Mouse (Mus musculus): ENCODE measurements around the gene Olfr625-ps1. TPM values are rescaled to one million over a fixed set of nuclear protein-coding genes. Genes with fewer than 3 reads are reported as not detected.
"Not testable (repeated sequence)": the region's sequence is repeated elsewhere in the genome, so short reads cannot be mapped to it uniquely, and the experiment has no call there.

Gene Olfr625-ps1
- polyA plus RNA-seq, 1 experiment from 2014 or later: not detected

GRCm38 (mm10) chr7:103716398-103716797, 33.9 kb downstream of the Olfr625-ps1 start:
- 93% methylated on average over 1 of the region's 1 CpGs for WGBS
- not testable (repeated sequence) for ATAC-seq (ENCODE audit: low read depth); DNase-seq (ENCODE audit: low spot score)

GRCm38 (mm10) chr7:103730074-103730473, 47.6 kb downstream of the Olfr625-ps1 start, which contains the start of gene Olfr628:
Olfr628 (plus strand) TSS chr7:103730374.
- ATAC-seq (ENCODE audit: low read depth) (no peak), DNase-seq (ENCODE audit: low spot score) (no peak)
- whole genome bisulfite sequencing: 84% methylated on average over 1 of the region's 1 CpGs
- Histone ChIP-seq H3K9me3 (ENCODE audit: control insufficient read depth, low read length) (no peaks in the 10 kb centered on the region), H3K4me1 (ENCODE audit: control insufficient read depth, insufficient read depth, low read length) (no peaks in the 10 kb centered on the region), H3K4me3 (ENCODE audit: low read depth, low read length) (no peak within 1 kb of the TSS), H3K27me3 (replicated peaks; ENCODE audit: control insufficient read depth, insufficient read depth, low read length) (no peaks in the 10 kb centered on the region), H3K36me3 (ENCODE audit: control insufficient read depth, insufficient read depth, low read length) (no peaks in the 10 kb centered on the region), H3K27ac (replicated peaks; ENCODE audit: low read depth, low read length) (no peak within 1 kb of the TSS), H3K9ac (ENCODE audit: low read depth, low read length) (no peak within 1 kb of the TSS), H3K4me2 (ENCODE audit: low read depth, low read length) (no peak within 1 kb of the TSS)

More at GRCm38 (mm10) chr7:103716398-103716797, 33.9 kb downstream of the Olfr625-ps1 start:
- not testable (repeated sequence) for H3K4me1 ChIP-seq (ENCODE audit: control insufficient read depth, insufficient read depth, low read length); H3K27ac ChIP-seq (replicated peaks; ENCODE audit: low read depth, low read length); H3K4me3 ChIP-seq (ENCODE audit: low read depth, low read length); H3K9ac ChIP-seq (ENCODE audit: low read depth, low read length); H3K27me3 ChIP-seq (replicated peaks; ENCODE audit: control insufficient read depth, insufficient read depth, low read length); H3K4me2 ChIP-seq (ENCODE audit: low read depth, low read length); H3K9me3 ChIP-seq (ENCODE audit: control insufficient read depth, low read length); H3K36me3 ChIP-seq (ENCODE audit: control insufficient read depth, insufficient read depth, low read length)

Other genes with a start within 250 kb of the Olfr625-ps1 start
- not detected in 2 replicates for gene Olfr605, start 237.3 kb upstream of the Olfr625-ps1 start, polyA plus RNA-seq (2014; fragmentation: Nextera tagmentation; extraction: Ambion mirVana)
- not detected in 2 replicates for gene Olfr606, start 233.7 kb upstream of the Olfr625-ps1 start, polyA plus RNA-seq (2014; fragmentation: Nextera tagmentation; extraction: Ambion mirVana)
- gene Olfr607, start 218.6 kb upstream of the Olfr625-ps1 start, polyA plus RNA-seq (2014; fragmentation: Nextera tagmentation; extraction: Ambion mirVana): not detected in 2 replicates
- gene Olfr608, start 212.8 kb upstream of the Olfr625-ps1 start, polyA plus RNA-seq (2014; fragmentation: Nextera tagmentation; extraction: Ambion mirVana): not detected in 2 replicates
- gene Olfr609, start 184.7 kb upstream of the Olfr625-ps1 start, polyA plus RNA-seq (2014; fragmentation: Nextera tagmentation; extraction: Ambion mirVana): not detected in 2 replicates
- 0.18 TPM in 1 of 2 replicates, not detected in the other for gene Olfr610, start 170.6 kb upstream of the Olfr625-ps1 start, polyA plus RNA-seq (2014; fragmentation: Nextera tagmentation; extraction: Ambion mirVana)
- gene Olfr611, start 161.9 kb upstream of the Olfr625-ps1 start, polyA plus RNA-seq (2014; fragmentation: Nextera tagmentation; extraction: Ambion mirVana): not detected in 2 replicates
- not detected in 2 replicates for gene Olfr612, start 140.0 kb upstream of the Olfr625-ps1 start, polyA plus RNA-seq (2014; fragmentation: Nextera tagmentation; extraction: Ambion mirVana)
- gene Olfr613, start 134.6 kb upstream of the Olfr625-ps1 start, polyA plus RNA-seq (2014; fragmentation: Nextera tagmentation; extraction: Ambion mirVana): not detected in 2 replicates
- 0.06 and 0.14 TPM in 2 replicates for gene Olfr615, start 126.6 kb upstream of the Olfr625-ps1 start, polyA plus RNA-seq (2014; fragmentation: Nextera tagmentation; extraction: Ambion mirVana)
- gene Olfr616, start 113.6 kb upstream of the Olfr625-ps1 start, polyA plus RNA-seq (2014; fragmentation: Nextera tagmentation; extraction: Ambion mirVana): not detected in 2 replicates
- gene Olfr617, start 109.7 kb upstream of the Olfr625-ps1 start, polyA plus RNA-seq (2014; fragmentation: Nextera tagmentation; extraction: Ambion mirVana): not detected in 2 replicates
- gene Olfr618, start 92.6 kb upstream of the Olfr625-ps1 start, polyA plus RNA-seq (2014; fragmentation: Nextera tagmentation; extraction: Ambion mirVana): not detected in 2 replicates
- not detected in 2 replicates for gene Olfr619, start 82.1 kb upstream of the Olfr625-ps1 start, polyA plus RNA-seq (2014; fragmentation: Nextera tagmentation; extraction: Ambion mirVana)
- not detected in 2 replicates for gene Olfr620, start 70.2 kb upstream of the Olfr625-ps1 start, polyA plus RNA-seq (2014; fragmentation: Nextera tagmentation; extraction: Ambion mirVana)
- 0.12 and 0.13 TPM in 2 replicates for gene Olfr622, start 40.0 kb upstream of the Olfr625-ps1 start, polyA plus RNA-seq (2014; fragmentation: Nextera tagmentation; extraction: Ambion mirVana)
- gene Olfr623, start 19.0 kb upstream of the Olfr625-ps1 start, polyA plus RNA-seq (2014; fragmentation: Nextera tagmentation; extraction: Ambion mirVana): not detected in 2 replicates
- gene Olfr624, start 11.5 kb upstream of the Olfr625-ps1 start, polyA plus RNA-seq (2014; fragmentation: Nextera tagmentation; extraction: Ambion mirVana): 0.04 and 0.06 TPM in 2 replicates
- gene Olfr243, start 32.0 kb downstream of the Olfr625-ps1 start, polyA plus RNA-seq (2014; fragmentation: Nextera tagmentation; extraction: Ambion mirVana): not detected in 2 replicates
- 0.14 TPM in 1 of 2 replicates, not detected in the other for gene Olfr628, start 47.7 kb downstream of the Olfr625-ps1 start, polyA plus RNA-seq (2014; fragmentation: Nextera tagmentation; extraction: Ambion mirVana)
- gene Olfr629, start 62.2 kb downstream of the Olfr625-ps1 start, polyA plus RNA-seq (2014; fragmentation: Nextera tagmentation; extraction: Ambion mirVana): not detected in 2 replicates
- gene Olfr630, start 74.6 kb downstream of the Olfr625-ps1 start, polyA plus RNA-seq (2014; fragmentation: Nextera tagmentation; extraction: Ambion mirVana): 0.07 TPM in 1 of 2 replicates, not detected in the other
- gene Olfr69, start 88.9 kb downstream of the Olfr625-ps1 start, polyA plus RNA-seq (2014; fragmentation: Nextera tagmentation; extraction: Ambion mirVana): 0.12 and 0.26 TPM in 2 replicates
- gene Olfr68, start 97.0 kb downstream of the Olfr625-ps1 start, polyA plus RNA-seq (2014; fragmentation: Nextera tagmentation; extraction: Ambion mirVana): not detected in 2 replicates
- not detected in 2 replicates for gene Olfr67, start 109.1 kb downstream of the Olfr625-ps1 start, polyA plus RNA-seq (2014; fragmentation: Nextera tagmentation; extraction: Ambion mirVana)
- gene Hbb-bt, start 131.3 kb downstream of the Olfr625-ps1 start, polyA plus RNA-seq (2014; fragmentation: Nextera tagmentation; extraction: Ambion mirVana): 4,240 and 4,969 TPM in 2 replicates
- gene Hbb-bs, start 145.4 kb downstream of the Olfr625-ps1 start, polyA plus RNA-seq (2014; fragmentation: Nextera tagmentation; extraction: Ambion mirVana): 10,123 and 13,531 TPM in 2 replicates
- not detected in 2 replicates for gene Hbb-bh2, start 157.8 kb downstream of the Olfr625-ps1 start, polyA plus RNA-seq (2014; fragmentation: Nextera tagmentation; extraction: Ambion mirVana)
- 3.6 and 8.0 TPM in 2 replicates for gene Hbb-bh1, start 160.4 kb downstream of the Olfr625-ps1 start, polyA plus RNA-seq (2014; fragmentation: Nextera tagmentation; extraction: Ambion mirVana)
- 391 and 1,497 TPM in 2 replicates for gene Hbb-y, start 170.5 kb downstream of the Olfr625-ps1 start, polyA plus RNA-seq (2014; fragmentation: Nextera tagmentation; extraction: Ambion mirVana)
- not detected in 2 replicates for gene Olfr66, start 203.5 kb downstream of the Olfr625-ps1 start, polyA plus RNA-seq (2014; fragmentation: Nextera tagmentation; extraction: Ambion mirVana)
- gene Olfr64, start 211.8 kb downstream of the Olfr625-ps1 start, polyA plus RNA-seq (2014; fragmentation: Nextera tagmentation; extraction: Ambion mirVana): not detected in 2 replicates
- gene Olfr65, start 220.8 kb downstream of the Olfr625-ps1 start, polyA plus RNA-seq (2014; fragmentation: Nextera tagmentation; extraction: Ambion mirVana): 0.13 and 0.35 TPM in 2 replicates
- not detected in 2 replicates for gene Olfr631, start 246.1 kb downstream of the Olfr625-ps1 start, polyA plus RNA-seq (2014; fragmentation: Nextera tagmentation; extraction: Ambion mirVana)